Mouse (Mus musculus) liver, embryonic 13.5 days (tissue): ENCODE measurements around the gene Vmo1. TPM values are rescaled to one million over a fixed set of nuclear protein-coding genes. Genes with fewer than 3 reads are reported as not detected.
"Not testable (repeated sequence)": the region's sequence is repeated elsewhere in the genome, so short reads cannot be mapped to it uniquely, and the experiment has no call there.

Experiments
- ATAC-seq: fragments of 200-750 bp; cut with Nextera tagmentation; 2 replicates; pipeline ENCODE4 v1.8.0; 2017; ENCODE audit warnings: low read depth, mild to moderate bottlenecking, moderate number of reproducible peaks, moderate library complexity
- DNase-seq: peaks from one replicate; pipeline ENCODE4 v3.0.0; 2022
- H3K27ac ChIP-seq: fragments of 300-500 bp; sonication (generic); 2 replicates; pipeline ENCODE4 v1.5.1; 2015; ENCODE audit warnings: moderate library complexity, mild to moderate bottlenecking, inconsistent platforms
- H3K27me3 ChIP-seq: fragments of 300-500 bp; sonication (generic); 2 replicates; pipeline ENCODE4 v1.6.1; 2015; ENCODE audit warnings: mild to moderate bottlenecking, inconsistent platforms
- H3K36me3 ChIP-seq: fragments of 300-500 bp; sonication (generic); 2 replicates; pipeline ENCODE4 v1.6.1; 2015; ENCODE audit warnings: mild to moderate bottlenecking, inconsistent platforms
- H3K4me1 ChIP-seq: fragments of 300-500 bp; sonication (generic); replicated peaks from 2 replicates; pipeline ENCODE4 v1.6.1; 2015; ENCODE audit warnings: inconsistent platforms
- H3K4me2 ChIP-seq: fragments of 300-500 bp; sonication (generic); 2 replicates; pipeline ENCODE4 v1.6.1; 2015; ENCODE audit warnings: inconsistent platforms, mild to moderate bottlenecking, moderate library complexity
- H3K4me3 ChIP-seq: fragments of 300-500 bp; sonication (generic); replicated peaks from 2 replicates; pipeline ENCODE4 v1.5.1; 2015; ENCODE audit warnings: mild to moderate bottlenecking, inconsistent platforms
- H3K9ac ChIP-seq: fragments of 300-500 bp; sonication (generic); 2 replicates; pipeline ENCODE4 v1.6.1; 2015; ENCODE audit warnings: mild to moderate bottlenecking, inconsistent platforms
- H3K9me3 ChIP-seq: fragments of 300-500 bp; sonication (generic); replicated peaks from 2 replicates; pipeline ENCODE4 v1.6.1; 2016; ENCODE audit warnings: inconsistent platforms
- WGBS: fragments of 180-500 bp; shearing (Covaris S2); methylation state at CpG from one replicate; pipeline ENCODE4 v1.1.7; 2015; ENCODE audit not compliant: insufficient replicate concordance; 5-methylcytosine and 5-hydroxymethylcytosine counted together
- polyA plus RNA-seq: library from polyadenylated mRNA; unstranded; fragments of >200 nt; fragmentation: Nextera tagmentation; extraction: Ambion mirVana; gene quantifications from 2 replicates; pipeline ENCODE4 v1.2.1, GENCODE M21; 2015

The Vmo1 gene
- polyA plus RNA-seq, 1 experiment from 2014 or later = 0.46 TPM

DNA sequence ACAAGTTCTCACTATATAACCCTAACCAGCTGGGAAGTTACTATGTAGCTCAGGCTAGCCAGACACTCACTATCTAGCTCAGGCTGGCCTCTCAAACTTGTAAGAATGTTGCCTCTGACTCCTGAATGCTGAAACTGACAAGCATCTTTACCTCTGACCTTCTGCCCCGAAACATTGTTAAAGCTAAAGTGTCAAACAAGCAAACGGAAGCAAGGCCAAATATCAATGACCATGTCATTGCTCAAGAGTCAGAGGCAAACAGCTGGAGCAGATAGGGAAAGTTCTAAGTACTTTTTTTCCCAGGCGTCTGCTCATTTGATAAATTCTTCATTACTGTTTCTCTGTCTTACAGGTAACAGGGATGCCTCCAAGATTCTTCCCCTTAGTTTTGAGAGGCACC, 12.4 kb downstream of the Vmo1 start:
- Histone ChIP-seq H3K4me2 (no peak overlapping the region), H3K27me3 (no peaks in the 10 kb centered on the region), H3K4me1 (peaks cover 14% of the 10 kb centered on the region), H3K9me3 (no peaks in the 10 kb centered on the region), H3K9ac (no peak overlapping the region), H3K4me3 (no peak overlapping the region), H3K27ac (no peak overlapping the region; the same call in 1 of the 2 replicates), H3K36me3 (no peaks in the 10 kb centered on the region)
- DNase-seq (no peak), ATAC-seq (no peak)
- 46% methylated on average over 3 of the region's 3 CpGs for WGBS

DNA sequence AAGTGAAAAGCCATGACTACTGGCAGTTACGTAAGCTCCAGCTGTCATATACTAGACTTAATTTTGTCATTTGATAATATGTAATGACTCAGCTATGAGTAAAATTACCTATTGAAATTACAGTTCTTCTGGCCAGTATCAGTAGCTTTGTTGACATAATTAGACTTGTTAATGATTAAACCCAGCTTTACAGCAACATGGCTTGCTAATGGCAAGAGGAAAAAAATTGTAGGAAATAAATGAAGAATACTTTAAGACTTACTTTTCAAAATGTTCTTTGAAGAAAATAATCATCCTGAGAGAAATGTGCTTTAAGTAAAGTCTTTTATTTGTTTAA, 14.0 kb downstream of the Vmo1 start:
- peaks cover 9% of the 10 kb centered on the region for H3K4me1 ChIP-seq
- no peak overlapping the region for H3K4me3 ChIP-seq
- H3K9ac ChIP-seq = no peak overlapping the region
- H3K27me3 ChIP-seq = no peaks in the 10 kb centered on the region
- WGBS = 81% methylated on average over 1 of the region's 1 CpGs
- no peak for ATAC-seq
- H3K27ac ChIP-seq = no peak overlapping the region
- H3K9me3 ChIP-seq = no peaks in the 10 kb centered on the region
- no peak for DNase-seq
- no peaks in the 10 kb centered on the region for H3K36me3 ChIP-seq
- no peak overlapping the region for H3K4me2 ChIP-seq

DNA sequence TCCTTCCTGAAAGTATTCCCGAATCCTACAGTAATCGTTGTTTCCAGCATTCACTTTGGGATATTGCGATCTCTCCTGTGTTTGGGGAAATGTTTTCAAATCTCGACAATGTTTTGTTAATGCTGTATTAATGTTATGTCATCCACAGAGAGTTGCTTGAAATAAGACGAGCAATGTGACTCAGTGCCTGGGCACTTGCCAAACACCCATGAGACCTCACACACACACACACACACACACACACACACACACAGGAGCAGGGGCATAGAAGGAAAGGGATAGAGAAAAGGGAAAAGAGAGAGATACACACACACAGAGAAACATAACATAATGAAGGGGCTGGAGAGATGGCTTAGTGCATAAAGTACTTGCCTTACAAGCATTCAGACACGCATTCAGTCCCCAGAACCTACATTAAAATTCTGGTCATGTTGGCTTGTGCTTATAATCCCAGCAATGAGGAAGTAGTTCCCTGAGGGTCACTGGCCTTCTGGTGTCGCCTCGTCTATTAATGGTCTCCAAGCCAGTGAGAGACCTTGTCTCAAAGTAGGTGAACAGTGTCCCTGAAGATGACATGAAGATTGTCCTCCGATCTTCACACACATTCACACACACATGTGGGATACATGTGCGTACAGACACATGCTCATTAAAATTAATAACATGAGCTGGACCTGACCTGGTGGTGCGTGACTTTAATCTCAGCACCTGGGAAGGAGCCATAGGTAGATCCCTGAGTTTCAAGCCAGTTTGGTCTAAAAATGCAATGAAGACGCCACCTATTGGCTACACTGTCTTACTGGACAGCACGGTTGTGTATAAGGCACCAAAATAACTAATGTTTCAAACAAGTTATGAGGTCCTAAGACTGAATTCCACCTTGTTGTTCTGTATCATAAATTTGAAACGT, 14.6 kb downstream of the Vmo1 start:
- ATAC-seq = no peak
- no peak for DNase-seq

DNA sequence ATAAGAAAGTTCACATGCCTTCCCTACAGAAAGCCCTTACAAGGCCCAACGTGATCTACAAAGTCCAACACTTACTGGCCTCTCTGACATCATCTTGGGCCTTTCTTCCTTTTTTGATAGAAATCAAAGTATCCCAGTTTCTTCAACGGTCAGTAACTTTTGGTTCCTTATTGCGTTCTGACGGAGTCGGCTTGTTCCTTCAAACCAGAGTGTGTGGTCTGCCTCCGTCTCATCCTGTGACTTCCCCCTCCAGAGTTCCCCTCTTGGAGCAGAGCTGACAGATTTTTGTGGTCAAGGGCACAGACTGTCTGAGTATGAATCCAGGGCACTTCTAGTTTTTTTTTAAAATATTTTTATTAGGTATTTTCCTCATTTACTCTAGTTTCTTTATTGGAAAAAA, 24.7 kb downstream of the Vmo1 start:
- Histone ChIP-seq H3K9ac (no peak overlapping the region), H3K36me3 (no peaks in the 10 kb centered on the region), H3K27ac (no peak overlapping the region), H3K4me2 (no peak overlapping the region), H3K4me1 (no peaks in the 10 kb centered on the region), H3K27me3 (peaks cover 3% of the 10 kb centered on the region; the same call in 1 of the 2 replicates), H3K4me3 (no peak overlapping the region), H3K9me3 (no peaks in the 10 kb centered on the region)
- DNase-seq = no peak
- 30% methylated on average over 6 of the region's 6 CpGs for WGBS
- ATAC-seq = no peak

More for the DNA sequence above, 14.6 kb downstream of the Vmo1 start:
- Histone ChIP-seq H3K9me3 (no peaks in the 10 kb centered on the region), H3K4me3 (no peak overlapping the region), H3K36me3 (no peaks in the 10 kb centered on the region), H3K27me3 (no peaks in the 10 kb centered on the region), H3K4me1 (peaks cover 2% of the 10 kb centered on the region), H3K9ac (no peak overlapping the region), H3K27ac (no peak overlapping the region), H3K4me2 (no peak overlapping the region)
- WGBS = 59% methylated on average over 14 of the region's 14 CpGs

DNA sequence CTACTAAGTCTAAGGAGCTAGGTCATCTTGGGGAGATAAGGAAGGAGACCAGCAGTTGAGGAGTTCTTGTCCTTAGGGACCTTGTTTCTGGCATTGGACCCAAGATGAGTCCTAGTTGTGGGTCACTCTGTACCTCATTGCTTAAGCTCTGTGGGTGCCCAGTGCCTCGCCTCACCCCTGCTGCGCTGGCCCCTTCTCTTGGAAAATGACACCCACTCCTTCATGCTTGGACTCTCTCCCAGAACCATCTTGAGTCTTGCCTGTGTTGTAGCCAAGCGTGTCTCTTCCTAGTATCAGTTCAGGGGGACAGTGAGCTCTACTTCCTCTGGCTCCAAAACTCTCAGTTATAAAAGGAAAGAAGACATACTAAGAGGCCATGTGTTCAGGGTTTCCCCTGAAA, 25.3 kb downstream of the Vmo1 start:
- no peaks in the 10 kb centered on the region for H3K4me1 ChIP-seq

DNA sequence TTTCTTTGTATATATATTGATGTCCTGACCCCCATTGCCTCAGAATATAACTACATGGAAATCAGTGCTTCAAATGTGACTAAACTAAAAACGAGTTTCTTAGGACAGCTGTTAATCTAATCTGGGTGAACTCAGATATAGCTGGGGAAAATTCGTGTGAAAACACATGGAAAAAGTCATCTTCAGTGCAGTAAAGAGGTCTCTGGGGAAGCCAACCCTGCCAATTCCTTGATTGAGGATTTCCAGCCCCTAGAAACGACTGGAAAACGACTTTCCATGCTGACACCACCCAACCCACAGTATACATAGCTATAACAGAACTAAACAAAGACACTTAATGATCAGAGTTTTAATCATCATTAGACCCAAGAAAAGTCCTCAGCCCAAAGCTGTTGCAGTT, 26.6 kb downstream of the Vmo1 start:
- 36% methylated on average over 4 of the region's 4 CpGs for WGBS
- H3K9ac ChIP-seq = no peak overlapping the region
- H3K27me3 ChIP-seq = peaks cover 3% of the 10 kb centered on the region; the same call in 1 of the 2 replicates
- H3K27ac ChIP-seq = no peak overlapping the region
- no peak overlapping the region for H3K4me2 ChIP-seq
- no peak overlapping the region for H3K4me3 ChIP-seq
- ATAC-seq (no peak), DNase-seq (no peak)
- H3K36me3 ChIP-seq = no peaks in the 10 kb centered on the region
- H3K4me1 ChIP-seq = no peaks in the 10 kb centered on the region
- no peaks in the 10 kb centered on the region for H3K9me3 ChIP-seq

More for the DNA sequence above, 25.3 kb downstream of the Vmo1 start:
- H3K27me3 ChIP-seq = peaks cover 3% of the 10 kb centered on the region; the same call in 1 of the 2 replicates
- no peak overlapping the region for H3K4me3 ChIP-seq
- no peak overlapping the region for H3K9ac ChIP-seq
- ATAC-seq = no peak
- no peak overlapping the region for H3K4me2 ChIP-seq
- no peak overlapping the region; the same call in 1 of the 2 replicates for H3K27ac ChIP-seq
- whole genome bisulfite sequencing = 62% methylated on average over 3 of the region's 3 CpGs
- H3K9me3 ChIP-seq = no peaks in the 10 kb centered on the region
- no peak for DNase-seq
- H3K36me3 ChIP-seq = no peaks in the 10 kb centered on the region

DNA sequence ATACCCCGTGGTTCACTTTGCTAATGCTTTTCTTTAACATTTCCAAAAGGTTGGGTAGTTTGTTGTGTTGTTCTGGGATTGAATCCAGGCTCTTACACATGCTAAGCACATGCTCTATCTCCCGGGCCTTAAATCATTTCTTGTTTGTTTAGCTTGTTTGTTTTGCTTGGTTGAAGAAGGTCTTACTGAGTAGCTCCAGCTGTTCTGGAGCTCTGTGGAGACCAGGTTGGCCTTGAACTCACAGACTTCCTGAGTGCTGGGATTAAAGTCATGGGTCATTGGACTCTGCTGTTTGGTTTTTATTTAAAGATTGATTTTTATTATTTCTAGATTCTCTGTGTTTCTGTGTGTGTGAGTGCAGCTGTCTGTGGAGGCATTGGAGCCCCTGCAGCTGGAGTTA, 28.9 kb downstream of the Vmo1 start:
- Histone ChIP-seq H3K9me3 (no peaks in the 10 kb centered on the region), H3K9ac (no peak overlapping the region), H3K27me3 (peaks cover 3% of the 10 kb centered on the region; the same call in 1 of the 2 replicates), H3K27ac (no peak overlapping the region), H3K36me3 (no peaks in the 10 kb centered on the region), H3K4me1 (no peaks in the 10 kb centered on the region), H3K4me3 (no peak overlapping the region), H3K4me2 (no peak overlapping the region)
- WGBS = 38% methylated on average over 2 of the region's 2 CpGs
- ATAC-seq (no peak), DNase-seq (no peak)

DNA sequence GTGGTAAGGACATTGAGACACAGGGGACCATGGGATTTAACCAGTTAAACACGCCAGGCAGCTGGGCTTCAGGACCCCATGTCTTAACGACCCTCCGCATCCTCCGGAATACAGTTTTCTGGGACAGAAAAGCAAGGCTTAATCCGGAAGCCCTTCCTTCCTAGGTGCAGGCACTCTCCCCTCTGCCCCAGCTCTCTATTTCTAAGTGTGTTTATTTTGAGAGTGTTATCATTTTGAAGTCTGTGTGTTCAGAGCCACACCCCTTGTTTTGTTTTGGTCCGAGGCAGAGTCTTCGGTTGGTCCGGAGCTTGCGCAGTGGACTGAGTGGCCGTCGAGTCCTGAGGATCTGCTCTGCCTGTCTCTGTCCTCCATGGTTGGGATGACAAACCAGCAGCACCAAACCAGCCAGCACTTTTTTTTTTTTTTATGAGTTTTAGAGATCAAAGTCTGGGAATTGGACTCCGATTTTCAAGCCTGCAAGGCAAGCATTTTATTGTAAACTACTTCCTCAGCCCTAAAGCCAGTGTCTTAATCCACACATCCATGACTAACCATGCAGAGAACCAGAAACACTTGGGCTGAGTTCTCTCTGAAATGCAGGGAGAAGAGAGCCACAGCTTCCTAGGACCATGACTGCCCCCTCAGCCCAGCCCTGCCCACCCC, 39.4 kb downstream of the Vmo1 start:
- Histone ChIP-seq H3K4me1 (peaks cover 3% of the 10 kb centered on the region; the same call in 1 of the 2 replicates), H3K27me3 (no peaks in the 10 kb centered on the region), H3K27ac (no peak overlapping the region), H3K9ac (no peak overlapping the region), H3K4me3 (no peak overlapping the region), H3K9me3 (no peaks in the 10 kb centered on the region), H3K36me3 (no peaks in the 10 kb centered on the region), H3K4me2 (no peak overlapping the region)
- WGBS = 65% methylated on average over 12 of the region's 12 CpGs
- DNase-seq = no peak
- no peak for ATAC-seq

DNA sequence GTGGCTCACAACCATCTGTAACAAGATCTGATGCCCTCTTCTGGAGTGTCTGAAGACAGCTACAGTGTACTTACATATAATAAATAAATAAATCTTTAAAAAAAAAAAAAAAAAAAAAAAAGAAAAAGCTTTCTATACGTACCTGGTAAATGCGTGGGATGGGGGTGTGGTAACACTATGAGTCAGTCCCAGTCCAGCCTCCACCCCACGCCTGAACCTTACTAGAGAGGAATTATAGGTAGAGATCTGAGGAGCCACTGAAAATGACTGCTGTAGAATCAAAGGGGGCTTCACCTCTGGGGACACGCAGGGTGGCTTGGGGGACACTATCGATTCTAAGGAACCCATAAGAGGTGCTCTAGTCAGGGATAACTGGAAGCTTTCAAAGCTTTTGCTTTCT, 41.1 kb downstream of the Vmo1 start:
- not testable (repeated sequence) for H3K9me3 ChIP-seq, ATAC-seq, H3K4me3 ChIP-seq, H3K4me1 ChIP-seq, DNase-seq, H3K27me3 ChIP-seq, H3K27ac ChIP-seq, H3K36me3 ChIP-seq, H3K4me2 ChIP-seq, H3K9ac ChIP-seq
- 76% methylated on average over 5 of the region's 5 CpGs for WGBS

DNA sequence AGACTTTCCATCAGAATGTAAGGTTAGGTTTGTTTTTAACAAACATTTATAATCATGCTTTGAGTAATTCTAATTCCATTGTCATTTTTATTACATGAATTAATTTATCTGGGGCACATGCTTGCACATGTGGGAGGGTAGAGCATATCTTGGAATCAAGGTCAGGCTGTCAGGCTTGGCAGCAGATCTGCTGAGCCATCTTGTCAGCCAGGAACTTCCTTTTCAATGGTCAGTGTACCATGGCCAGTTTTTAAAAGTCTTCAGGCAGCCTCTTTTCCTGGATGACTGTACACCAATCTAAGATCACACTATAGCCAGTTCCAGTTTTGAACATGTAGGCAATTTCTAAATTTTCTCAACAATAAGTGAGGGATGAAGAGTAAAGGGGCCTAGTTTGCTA, 41.7 kb downstream of the Vmo1 start:
- Histone ChIP-seq H3K9me3 (no peaks in the 10 kb centered on the region), H3K36me3 (no peaks in the 10 kb centered on the region), H3K9ac (no peak overlapping the region), H3K4me2 (no peak overlapping the region), H3K4me3 (no peak overlapping the region), H3K4me1 (peaks cover 5% of the 10 kb centered on the region; the same call in 1 of the 2 replicates), H3K27me3 (peaks cover 2% of the 10 kb centered on the region; the same call in 1 of the 2 replicates), H3K27ac (no peak overlapping the region)
- DNase-seq (no peak), ATAC-seq (no peak)

DNA sequence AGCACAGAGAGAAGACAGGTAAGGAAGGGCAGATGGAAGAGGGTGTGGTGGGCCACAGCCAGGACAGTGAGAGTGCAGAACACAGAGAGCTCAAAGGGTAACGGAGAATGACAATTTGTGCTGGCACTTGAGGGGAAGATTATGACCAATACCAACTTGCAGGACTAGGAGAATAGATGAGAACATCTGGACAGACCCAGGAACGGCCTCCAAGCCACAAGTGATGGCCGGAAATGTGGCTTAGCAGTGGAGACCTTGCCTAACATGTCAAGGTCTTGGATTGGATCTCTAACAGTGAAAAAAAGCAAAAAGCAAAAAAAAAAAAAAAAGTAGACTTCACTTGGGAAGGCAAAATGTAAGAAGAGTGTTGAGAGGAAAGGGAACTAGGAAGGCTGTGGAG, 44.7 kb downstream of the Vmo1 start:
- H3K27ac ChIP-seq = no peak overlapping the region
- H3K9me3 ChIP-seq = no peaks in the 10 kb centered on the region
- no peak overlapping the region for H3K4me2 ChIP-seq
- H3K9ac ChIP-seq = no peak overlapping the region
- no peak overlapping the region for H3K4me3 ChIP-seq
- 48% methylated on average over 3 of the region's 3 CpGs for WGBS
- no peaks in the 10 kb centered on the region for H3K36me3 ChIP-seq
- H3K4me1 ChIP-seq = peaks cover 8% of the 10 kb centered on the region; the same call in 1 of the 2 replicates
- ATAC-seq (no peak), DNase-seq (no peak)
- H3K27me3 ChIP-seq = peaks cover 30% of the 10 kb centered on the region
